Mouse (Mus musculus) lung, postnatal 0 days (tissue): Measurements from ENCODE around the gene Atxn7l1.

Source experiments
- CTCF ChIP-seq: IDR thresholded peaks from 2 replicates; pipeline ENCODE4 v1.5.1; 2016; ENCODE audit warnings: antibody characterized with exemption, mild to moderate bottlenecking
- EP300 ChIP-seq: IDR thresholded peaks from 2 replicates; pipeline ENCODE4 v1.6.1; 2016; ENCODE audit warnings: antibody characterized with exemption, mild to moderate bottlenecking, control low read depth

- TF ChIP-seq CTCF (no peak), EP300 (no peak)
Measured at GRCm38 (mm10) chr12:33206300-33206699, 58.8 kb downstream of the Atxn7l1 start.
